Mouse (Mus musculus) MEL (cell line): Measurements from ENCODE around the gene Tpst2. TPM values are rescaled to one million over a fixed set of nuclear protein-coding genes. Genes with fewer than 3 reads are reported as not detected.

Experiments used
- DNase-seq: peaks from one replicate; pipeline ENCODE4 v3.0.0; 2011; ENCODE audit warnings: low read depth, low spot score
- H3K27ac ChIP-seq: 2 replicates; pipeline ENCODE4 v1.5.1; 2012; ENCODE audit warnings: low read depth, mild to moderate bottlenecking, control low read depth, low read length, moderate library complexity; ENCODE audit not compliant: control insufficient read depth
- H3K27me3 ChIP-seq, 2 experiments: fragments of 150-350 bp in 1 of 2; sonication (generic) in 1 of 2; 2 replicates each; pipeline ENCODE4 v1.6.1; 2012; ENCODE audit warnings: low read length in 2 of 2, mild to moderate bottlenecking in 2 of 2, improper control_type of control experiment in 1 of 2, moderate library complexity in 1 of 2; ENCODE audit not compliant: insufficient read depth in 2 of 2, control insufficient read depth in 1 of 2
- H3K36me3 ChIP-seq, 2 experiments: 2 replicates each; pipeline ENCODE4 v1.6.1; 2012 to 2014; ENCODE audit warnings: low read length in 2 of 2, improper control_type of control experiment in 1 of 2, inconsistent platforms in 1 of 2, mild to moderate bottlenecking in 1 of 2; ENCODE audit not compliant: insufficient read depth in 2 of 2, control insufficient read depth in 1 of 2
- H3K4me1 ChIP-seq, 2 experiments: fragments of 150-350 bp in 1 of 2; sonication (generic) in 1 of 2; 2 replicates each; pipeline ENCODE4 v1.6.1; 2012; ENCODE audit warnings: low read length in 2 of 2, improper control_type of control experiment in 1 of 2, mild to moderate bottlenecking in 1 of 2; ENCODE audit not compliant: insufficient read depth in 2 of 2, control insufficient read depth in 1 of 2
- H3K4me3 ChIP-seq, 2 experiments: fragments of 150-350 bp in 1 of 2; sonication (generic) in 1 of 2; 2 replicates each; pipeline ENCODE4 v1.5.1; 2012; ENCODE audit warnings: low read depth in 2 of 2, low read length in 2 of 2, mild to moderate bottlenecking in 2 of 2, moderate library complexity in 2 of 2, control low read depth in 1 of 2, improper control_type of control experiment in 1 of 2; ENCODE audit not compliant: control insufficient read depth in 1 of 2, insufficient read depth in 1 of 2
- H3K79me2 ChIP-seq: 2 replicates; pipeline ENCODE4 v1.6.1; 2012; ENCODE audit warnings: mild to moderate bottlenecking, low read length, moderate library complexity; ENCODE audit not compliant: control insufficient read depth, poor library complexity, insufficient read depth
- H3K9ac ChIP-seq: 2 replicates; pipeline ENCODE4 v1.6.1; 2012; ENCODE audit warnings: low read depth, mild to moderate bottlenecking, control low read depth, low read length, moderate library complexity; ENCODE audit not compliant: control insufficient read depth, poor library complexity, severe bottlenecking
- H3K9me3 ChIP-seq: fragments of 150-350 bp; sonication (generic); replicated peaks from 2 replicates; pipeline ENCODE4 v1.6.1; 2012; ENCODE audit warnings: mild to moderate bottlenecking, low read length, improper control_type of control experiment, moderate library complexity; ENCODE audit not compliant: insufficient read depth
- CHD1 ChIP-seq: IDR thresholded peaks from 2 replicates; pipeline ENCODE4 v1.6.1; 2012; ENCODE audit warnings: low read depth, mild to moderate bottlenecking, inconsistent platforms, low read length, improper control_type of control experiment
- E2F4 ChIP-seq: IDR thresholded peaks from 2 replicates; pipeline ENCODE4 v1.6.1; 2011; ENCODE audit warnings: low read depth, low read length, improper control_type of control experiment, borderline replicate concordance
- EP300 ChIP-seq, 2 experiments: IDR thresholded peaks; 2 replicates each; pipeline ENCODE4 v1.6.1; 2011; ENCODE audit warnings: improper control_type of control experiment in 2 of 2, low read length in 2 of 2, low read depth in 1 of 2, mild to moderate bottlenecking in 1 of 2
- ETS1 ChIP-seq: IDR thresholded peaks from 2 replicates; pipeline ENCODE4 v1.6.1; 2012; ENCODE audit warnings: low read depth, mild to moderate bottlenecking, inconsistent platforms, low read length, improper control_type of control experiment, moderate library complexity
- GABPA ChIP-seq: IDR thresholded peaks from 2 replicates; pipeline ENCODE4 v1.6.1; 2012; ENCODE audit warnings: low read depth, mild to moderate bottlenecking, inconsistent platforms, low read length, improper control_type of control experiment, moderate library complexity
- JUND ChIP-seq: IDR thresholded peaks from 2 replicates; pipeline ENCODE4 v1.6.1; 2011; ENCODE audit warnings: low read depth, mild to moderate bottlenecking, improper control_type of control experiment, low read length
- MAZ ChIP-seq: IDR thresholded peaks from 2 replicates; pipeline ENCODE4 v1.6.1; 2012; ENCODE audit warnings: low read depth, mild to moderate bottlenecking, inconsistent platforms, low read length, improper control_type of control experiment
- MEF2A ChIP-seq: IDR thresholded peaks from 2 replicates; pipeline ENCODE4 v1.6.1; 2014; ENCODE audit warnings: low read depth, mild to moderate bottlenecking, inconsistent platforms, low read length, improper control_type of control experiment; ENCODE audit not compliant: poor library complexity, insufficient replicate concordance, severe bottlenecking; ENCODE audit errors: extremely low read depth
- MXI1 ChIP-seq: IDR thresholded peaks from 2 replicates; pipeline ENCODE4 v1.6.1; 2011; ENCODE audit warnings: mild to moderate bottlenecking, low read depth, low read length, improper control_type of control experiment
- NELFE ChIP-seq: IDR thresholded peaks from 2 replicates; pipeline ENCODE4 v1.6.1; 2011; ENCODE audit warnings: low read depth, low read length, improper control_type of control experiment
- POLR2A ChIP-seq, 2 experiments: IDR thresholded peaks; 2 replicates each; pipeline ENCODE4 v1.6.1; 2011 to 2012; ENCODE audit warnings: low read length in 2 of 2, mild to moderate bottlenecking in 2 of 2, control low read depth in 1 of 2, improper control_type of control experiment in 1 of 2, low read depth in 1 of 2, moderate library complexity in 1 of 2; ENCODE audit not compliant: control insufficient read depth in 1 of 2, insufficient read depth in 1 of 2, poor library complexity in 1 of 2
- POLR2AphosphoS2 ChIP-seq: IDR thresholded peaks from 2 replicates; pipeline ENCODE4 v1.6.1; 2011; ENCODE audit warnings: low read length, improper control_type of control experiment
- RAD21 ChIP-seq: IDR thresholded peaks from 2 replicates; pipeline ENCODE4 v1.6.1; 2011; ENCODE audit warnings: mild to moderate bottlenecking, low read depth, low read length, improper control_type of control experiment
- TBP ChIP-seq: IDR thresholded peaks from 2 replicates; pipeline ENCODE4 v1.8.0; 2011; ENCODE audit warnings: low read depth, low read length, improper control_type of control experiment
- UBTF ChIP-seq: IDR thresholded peaks from 2 replicates; pipeline ENCODE4 v1.6.1; 2012; ENCODE audit warnings: low read depth, mild to moderate bottlenecking, inconsistent platforms, low read length, improper control_type of control experiment, moderate library complexity, borderline replicate concordance; ENCODE audit not compliant: insufficient read depth
- ZC3H11A ChIP-seq: IDR thresholded peaks from 2 replicates; pipeline ENCODE4 v1.6.1; 2012; ENCODE audit warnings: low read depth, mild to moderate bottlenecking, inconsistent platforms, low read length, improper control_type of control experiment
- ZKSCAN1 ChIP-seq: IDR thresholded peaks from 2 replicates; pipeline ENCODE4 v1.6.1; 2012; ENCODE audit warnings: low read depth, mild to moderate bottlenecking, inconsistent platforms, low read length, improper control_type of control experiment, moderate library complexity
- ZMIZ1 ChIP-seq: IDR thresholded peaks from 2 replicates; pipeline ENCODE4 v1.6.1; 2012; ENCODE audit warnings: low read depth, mild to moderate bottlenecking, inconsistent platforms, low read length, improper control_type of control experiment, moderate library complexity
- ZNF384 ChIP-seq: IDR thresholded peaks from 2 replicates; pipeline ENCODE4 v1.6.1; 2012; ENCODE audit warnings: low read depth, mild to moderate bottlenecking, inconsistent platforms, low read length, improper control_type of control experiment
- polyA plus RNA-seq, 2 experiments: library from polyadenylated mRNA; stranded (reverse) in 1 of 2; unstranded in 1 of 2; fragments of >175 nt in 1 of 2; fragments of >200 nt in 1 of 2; gene quantifications; 2 replicates each; pipeline versions ENCODE4 v1.2.1 to v1.2.4; 2012; ENCODE audit warnings: low replicate concordance in 2 of 2, low read depth in 1 of 2; ENCODE audit not compliant: insufficient read length in 2 of 2, insufficient read depth in 1 of 2, missing spikeins in 1 of 2
- total RNA-seq: library from RNA; depleted of rRNA; stranded (reverse); fragments of 300-350 nt; gene quantifications from 2 replicates; pipeline ENCODE4 v1.2.3, GENCODE M21; 2012

Gene Tpst2
- total and polyA plus RNA-seq, 3 experiments = 57.8 to 86.1 TPM; not detected in 1

- Histone ChIP-seq H3K4me3 (no peak overlapping the region), H3K4me1 (peaks cover 23 to 42% of the 10 kb centered on the region in 2 experiments), H3K9ac (no peak overlapping the region; the same call in 1 of the 2 replicates), H3K27ac (peak overlapping the region; percentile 56), H3K36me3 (peaks cover 0 to 25% of the 10 kb centered on the region in 2 experiments; a peak in 2 of 4 replicates), H3K79me2 (peaks cover 47% of the 10 kb centered on the region; the same call in 1 of the 2 replicates)
- no peak for DNase-seq
- TF ChIP-seq MEF2A (no peak), JUND (no peak), UBTF (no peak), NELFE (no peak), ZC3H11A (no peak), POLR2AphosphoS2 (no peak), MAZ (no peak), ZNF384 (no peak), ZKSCAN1 (no peak), E2F4 (no peak)
- TF ChIP-seq, all 39 proteins: peak for 0
- H3K9me3 ChIP-seq = no peaks in the 10 kb centered on the region
- no peaks in the 10 kb centered on the region for H3K27me3 ChIP-seq
These were observed 20.8 kb downstream of the Tpst2 start for GRCm38 (mm10) chr5:112297257-112297656.

GRCm38 (mm10) chr5:112298226-112298988, 21.9 kb downstream of the Tpst2 start:
- TF ChIP-seq MXI1 = no peak
- TF ChIP-seq CHD1 = no peak
- TF ChIP-seq ZC3H11A = no peak
- no peak for TF ChIP-seq MAZ
- TF ChIP-seq RAD21 = no peak
- no peak for TF ChIP-seq POLR2A (IDR thresholded peaks at IDR 0.05; ENCODE audit: control insufficient read depth in 1 of 2, insufficient read depth in 1 of 2, low read depth in 1 of 2, low read length in 2 of 2, poor library complexity in 1 of 2)
- no peak for TF ChIP-seq EP300 (IDR thresholded peaks at IDR 0.05; ENCODE audit: low read depth in 1 of 2, low read length in 2 of 2)
- TF ChIP-seq TBP = no peak
- TF ChIP-seq GABPA = no peak
- TF ChIP-seq ETS1 = no peak
- TF ChIP-seq UBTF = no peak
- no peak for TF ChIP-seq ZMIZ1
- Histone ChIP-seq H3K4me3 (no peak overlapping the region), H3K36me3 (peaks cover 0 to 25% of the 10 kb centered on the region in 2 experiments; a peak in 2 of 4 replicates), H3K9ac (no peak overlapping the region), H3K27ac (no peak overlapping the region), H3K9me3 (no peaks in the 10 kb centered on the region), H3K79me2 (peaks cover 43% of the 10 kb centered on the region; the same call in 1 of the 2 replicates), H3K4me1 (peaks cover 23 to 42% of the 10 kb centered on the region in 2 experiments), H3K27me3 (no peaks in the 10 kb centered on the region)
- DNase-seq = no peak
